Mouse (Mus musculus) embryonic fibroblast, embryonic 13.5 days (primary cell): Measurements from ENCODE around the gene Rgs6.

Source experiments
- CTCF ChIP-seq: IDR thresholded peaks from 2 replicates; pipeline ENCODE4 v1.5.1; 2011; ENCODE audit warnings: mild to moderate bottlenecking, control low read depth, low read length, moderate library complexity, borderline replicate concordance; ENCODE audit not compliant: insufficient read depth
- POLR2A ChIP-seq: IDR thresholded peaks from 2 replicates; pipeline ENCODE4 v1.6.1; 2011; ENCODE audit warnings: low read depth, mild to moderate bottlenecking, control low read depth, low read length, moderate library complexity

- TF ChIP-seq POLR2A (no peak), CTCF (no peak)
These were observed 186.5 kb downstream of the Rgs6 start for GRCm38 (mm10) chr12:82774576-82774975.
